Mouse (Mus musculus) CH12.LX (cell line): ENCODE data around the gene Clcn2.

Experiments
- CHD1 ChIP-seq: IDR thresholded peaks from 2 replicates; pipeline ENCODE4 v1.6.1; 2012; ENCODE audit warnings: low read depth, low read length, improper control_type of control experiment, inconsistent platforms
- CTCF ChIP-seq, 2 experiments: IDR thresholded peaks in 1 of 2; conservative IDR thresholded peaks in 1 of 2; 2 replicates each; pipeline ENCODE4 v1.5.1; 2011 to 2012; ENCODE audit warnings: low read depth in 2 of 2, low read length in 2 of 2, improper control_type of control experiment in 1 of 2, inconsistent platforms in 1 of 2, mild to moderate bottlenecking in 1 of 2, moderate library complexity in 1 of 2
- GABPA ChIP-seq: IDR thresholded peaks from 2 replicates; pipeline ENCODE4 v1.6.1; 2012; ENCODE audit warnings: low read depth, low read length, improper control_type of control experiment, inconsistent platforms; ENCODE audit not compliant: insufficient replicate concordance
- MAFK ChIP-seq: IDR thresholded peaks from 2 replicates; pipeline ENCODE4 v1.6.1; 2011; ENCODE audit warnings: low read length, improper control_type of control experiment; ENCODE audit not compliant: insufficient replicate concordance
- MAX ChIP-seq: IDR thresholded peaks from 2 replicates; pipeline ENCODE4 v1.6.1; 2011; ENCODE audit warnings: low read length, improper control_type of control experiment
- MXI1 ChIP-seq: IDR thresholded peaks from 2 replicates; pipeline ENCODE4 v1.6.1; 2011; ENCODE audit warnings: mild to moderate bottlenecking, low read depth, low read length, improper control_type of control experiment
- NRF1 ChIP-seq: IDR thresholded peaks from 2 replicates; pipeline ENCODE4 v1.6.1; 2014; ENCODE audit warnings: low read depth, mild to moderate bottlenecking, inconsistent platforms, low read length, improper control_type of control experiment, moderate library complexity
- POLR2A ChIP-seq: IDR thresholded peaks from 2 replicates; pipeline ENCODE4 v1.6.1; 2011; ENCODE audit warnings: low read depth, mild to moderate bottlenecking, improper control_type of control experiment, low read length
- POLR2AphosphoS2 ChIP-seq: IDR thresholded peaks from 2 replicates; pipeline ENCODE4 v1.6.1; 2011; ENCODE audit warnings: low read depth, low read length, improper control_type of control experiment
- ZKSCAN1 ChIP-seq: IDR thresholded peaks from 2 replicates; pipeline ENCODE4 v1.6.1; 2012; ENCODE audit warnings: low read depth, inconsistent platforms, low read length, improper control_type of control experiment, borderline replicate concordance
- ZMIZ1 ChIP-seq: IDR thresholded peaks from 2 replicates; pipeline ENCODE4 v1.6.1; 2012; ENCODE audit warnings: low read depth, mild to moderate bottlenecking, inconsistent platforms, low read length, improper control_type of control experiment
- ZNF384 ChIP-seq: IDR thresholded peaks from 2 replicates; pipeline ENCODE4 v1.6.1; 2012; ENCODE audit warnings: low read depth, low read length, improper control_type of control experiment, inconsistent platforms

GRCm38 (mm10) chr16:20712889-20713288 lies 4.7 kb downstream of the Clcn2 start:
- no peak for TF ChIP-seq CTCF (conservative IDR thresholded peaks at IDR 0.05 in 1 of 2, IDR thresholded peaks at IDR 0.05 in 1 of 2; ENCODE audit: low read depth in 2 of 2, low read length in 2 of 2)
- TF ChIP-seq ZKSCAN1, result no peak
- no peak for TF ChIP-seq CHD1
- TF ChIP-seq MXI1, result no peak
- no peak for TF ChIP-seq POLR2A
- TF ChIP-seq ZMIZ1, result no peak
- no peak for TF ChIP-seq NRF1
- no peak for TF ChIP-seq MAFK
- TF ChIP-seq MAX, result no peak
- no peak for TF ChIP-seq GABPA
- no peak for TF ChIP-seq POLR2AphosphoS2
- no peak for TF ChIP-seq ZNF384
